Mouse (Mus musculus) cerebellum, adult 2 months (tissue): ENCODE measurements around the gene Smtnl1. TPM values are rescaled to one million over a fixed set of nuclear protein-coding genes. Genes with fewer than 3 reads are reported as not detected.

ENCODE experiments used
- DNase-seq, 2 experiments: peaks; one replicate each; pipeline ENCODE4 v3.0.0; 2021
- H3K27ac ChIP-seq: fragments of 200-500 bp; 2 replicates; pipeline ENCODE4 v1.5.1; 2012; ENCODE audit warnings: low read length, control low read depth, inconsistent platforms; ENCODE audit not compliant: insufficient read depth
- H3K27me3 ChIP-seq: fragments of 200-500 bp; 2 replicates; pipeline ENCODE4 v1.6.1; 2012; ENCODE audit warnings: inconsistent platforms, mild to moderate bottlenecking, low read length, moderate library complexity; ENCODE audit not compliant: control insufficient read depth, insufficient read depth
- H3K4me1 ChIP-seq: fragments of 200-500 bp; 2 replicates; pipeline ENCODE4 v1.6.1; 2011; ENCODE audit warnings: low read length; ENCODE audit not compliant: control insufficient read depth, insufficient read depth
- H3K4me3 ChIP-seq: fragments of 200-500 bp; replicated peaks from 2 replicates; pipeline ENCODE3; 2011; ENCODE audit warnings: mild to moderate bottlenecking, low read depth, low read length, control low read depth; ENCODE audit not compliant: insufficient read depth
- CTCF ChIP-seq: fragments of 200-500 bp; IDR thresholded peaks from 2 replicates; pipeline ENCODE4 v1.5.1; 2011; ENCODE audit warnings: low read depth, mild to moderate bottlenecking, control low read depth, low read length, moderate library complexity, borderline replicate concordance; ENCODE audit not compliant: insufficient read depth
- POLR2A ChIP-seq: fragments of 200-500 bp; IDR thresholded peaks from 2 replicates; pipeline ENCODE4 v1.6.1; 2011; ENCODE audit warnings: low read length, control low read depth, borderline replicate concordance; ENCODE audit not compliant: insufficient read depth
- WGBS: fragments of 180-500 bp; shearing (Covaris S2); methylation state at CpG from one replicate; pipeline ENCODE4 v1.1.7; 2018; 5-methylcytosine and 5-hydroxymethylcytosine counted together
- polyA plus RNA-seq: library from polyadenylated mRNA; depleted of rRNA; stranded (reverse); fragments of >200 nt; gene quantifications from 2 replicates; pipeline ENCODE4 v1.2.3, GENCODE M21; 2012

The Smtnl1 gene
- polyA plus RNA-seq, 1 experiment: not detected

DNA sequence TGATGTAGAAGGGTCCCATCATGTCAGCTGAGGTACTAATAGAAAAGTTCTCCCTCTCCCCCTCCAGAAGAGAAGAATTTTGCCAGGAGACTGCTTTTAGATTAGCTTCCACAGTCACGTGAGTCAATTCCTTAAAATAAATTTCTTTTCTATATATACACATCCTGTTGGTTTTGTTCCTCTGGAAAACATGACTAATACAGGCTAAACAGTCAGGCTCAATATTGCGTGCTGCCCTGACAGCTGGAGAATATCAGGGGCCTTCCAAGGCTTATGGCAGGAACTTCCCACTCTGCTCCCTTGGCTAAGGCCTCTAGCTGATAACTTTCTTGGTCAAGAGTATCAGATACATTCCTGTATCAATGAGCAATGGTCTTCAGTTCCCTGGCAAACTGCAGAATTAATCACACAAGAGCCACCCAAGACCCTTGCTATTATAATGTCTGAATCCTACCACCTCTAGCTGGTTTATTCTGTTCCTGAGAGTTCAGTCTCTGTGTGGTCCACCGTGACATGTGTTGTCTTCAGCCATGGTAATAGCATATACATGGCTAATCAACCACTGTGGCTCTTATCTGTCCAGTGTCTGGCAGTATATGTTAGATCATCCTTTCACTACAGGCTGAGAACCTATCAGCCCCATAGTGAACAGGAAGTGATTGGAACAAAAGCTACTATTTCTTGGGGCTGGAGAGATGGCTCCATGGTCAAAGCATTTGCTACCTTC is 38.4 kb downstream of the Smtnl1 start:
- DNase-seq: no peak
- no peak for TF ChIP-seq POLR2A
- TF ChIP-seq CTCF: no peak
- Histone ChIP-seq H3K27me3 (no peaks in the 10 kb centered on the region), H3K4me3 (no peak overlapping the region), H3K27ac (no peak overlapping the region), H3K4me1 (no peaks in the 10 kb centered on the region)
- WGBS: 85% methylated on average over 3 of the region's 3 CpGs

DNA sequence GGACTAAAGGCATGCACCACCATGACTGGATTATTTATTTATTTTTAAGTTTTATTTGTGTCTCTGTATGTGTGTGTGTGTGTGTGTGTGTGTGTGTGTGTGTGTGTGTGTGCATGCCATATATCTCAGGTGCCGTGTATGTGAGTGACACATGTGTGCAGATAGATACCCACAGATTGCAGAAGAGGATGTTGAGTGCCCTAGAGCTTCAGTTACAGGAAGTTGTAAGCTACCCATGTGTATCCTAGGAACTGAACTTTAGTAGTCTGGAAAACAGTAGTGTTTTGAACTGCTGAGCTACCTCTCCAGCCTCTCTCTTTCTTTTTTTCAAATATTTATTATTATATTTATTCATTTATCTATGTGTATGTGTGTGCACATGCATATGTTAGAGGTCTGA is 39.1 kb downstream of the Smtnl1 start:
- H3K27ac ChIP-seq: no peak overlapping the region
- no peak for DNase-seq
- WGBS: 100% methylated on average over 1 of the region's 1 CpGs
- H3K4me3 ChIP-seq: no peak overlapping the region
- TF ChIP-seq POLR2A (no peak), CTCF (no peak)
- no peaks in the 10 kb centered on the region for H3K4me1 ChIP-seq
- H3K27me3 ChIP-seq: no peaks in the 10 kb centered on the region

DNA sequence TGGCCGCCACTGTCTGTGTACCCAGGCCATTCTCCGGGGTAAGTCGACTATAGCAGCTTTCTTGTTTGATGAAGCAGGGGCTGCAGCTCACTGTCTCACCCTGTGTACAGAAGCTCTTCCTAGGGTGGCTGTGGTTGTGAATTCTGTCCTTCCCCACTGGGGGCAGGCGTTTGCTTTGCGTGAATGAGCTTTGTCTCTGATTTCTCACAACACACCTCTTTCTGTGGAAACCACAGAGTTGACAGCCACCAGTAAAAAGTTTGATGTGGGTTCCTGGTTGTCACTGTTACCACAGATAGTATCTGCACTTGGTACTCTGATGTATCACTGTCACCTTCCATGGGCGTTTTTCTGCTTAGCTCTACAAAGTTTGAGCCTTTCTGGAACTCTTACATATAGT is 43.2 kb downstream of the Smtnl1 start:
- no peak for DNase-seq
- WGBS: 50% methylated on average over 6 of the region's 6 CpGs
- TF ChIP-seq POLR2A (no peak), CTCF (no peak)
- Histone ChIP-seq H3K4me1 (peaks cover 4% of the 10 kb centered on the region; the same call in 1 of the 2 replicates), H3K27ac (no peak overlapping the region), H3K27me3 (no peaks in the 10 kb centered on the region), H3K4me3 (no peak overlapping the region)

GRCm38 (mm10) chr2:84777706-84778105 is 44.7 kb downstream of the Smtnl1 start:
- TF ChIP-seq CTCF (no peak), POLR2A (no peak)
- no peak overlapping the region for H3K27ac ChIP-seq
- whole genome bisulfite sequencing: 64% methylated on average over 3 of the region's 3 CpGs

DNA sequence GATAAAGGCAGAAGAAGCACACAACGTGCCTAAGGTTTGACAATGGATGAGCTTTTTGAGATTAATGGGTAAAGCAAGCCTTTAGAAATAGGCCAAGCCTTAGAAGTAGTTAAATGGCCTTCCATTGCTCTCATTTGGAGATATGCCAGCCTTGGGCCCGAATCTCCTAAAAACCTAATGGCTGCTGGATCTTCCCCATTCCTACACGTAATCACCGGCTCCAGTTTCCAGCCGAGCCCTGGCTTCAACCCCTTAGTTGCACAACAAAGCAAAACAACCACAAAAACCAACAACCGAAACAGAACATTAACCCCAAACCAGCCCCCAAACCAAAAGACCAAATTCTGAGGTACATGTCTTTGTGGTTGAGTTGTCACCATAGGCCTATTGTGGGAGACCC is 46.8 kb downstream of the Smtnl1 start:
- WGBS: 74% methylated on average over 6 of the region's 6 CpGs
- no peak for TF ChIP-seq CTCF
- TF ChIP-seq POLR2A: no peak
- no peak overlapping the region for H3K27ac ChIP-seq
- no peak for DNase-seq
- H3K4me1 ChIP-seq: peaks cover 4% of the 10 kb centered on the region; the same call in 1 of the 2 replicates
- H3K27me3 ChIP-seq: no peaks in the 10 kb centered on the region
- no peak overlapping the region for H3K4me3 ChIP-seq

More at GRCm38 (mm10) chr2:84777706-84778105, 44.7 kb downstream of the Smtnl1 start:
- no peaks in the 10 kb centered on the region for H3K27me3 ChIP-seq
- H3K4me3 ChIP-seq: no peak overlapping the region
- DNase-seq: no peak
- H3K4me1 ChIP-seq: peaks cover 4% of the 10 kb centered on the region; the same call in 1 of the 2 replicates

DNA sequence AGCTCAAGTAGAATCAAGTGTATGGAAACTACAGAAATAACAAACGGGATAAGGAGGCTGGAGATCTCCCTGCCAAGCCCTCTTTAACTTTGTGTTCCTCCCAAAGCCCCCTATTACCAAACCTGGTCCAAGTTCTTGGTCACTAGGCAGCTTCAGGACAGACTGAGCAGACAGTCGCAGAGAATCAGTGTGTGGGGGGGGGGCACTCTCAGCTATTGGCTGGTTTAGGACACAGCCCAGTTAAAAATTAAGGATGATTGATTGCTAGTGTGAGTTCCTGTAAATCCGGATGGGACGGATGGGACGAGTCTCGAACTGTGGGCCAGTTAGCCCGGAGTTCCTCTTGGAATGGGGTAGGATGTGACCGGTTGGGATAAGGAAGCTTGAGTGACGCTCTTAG is 47.2 kb downstream of the Smtnl1 start, which contains the start of gene Serping1:
TSS of gene Serping1 (minus strand) at position 204 of the 400 bp plus-strand sequence.
- H3K27ac ChIP-seq: peak within 1 kb of the TSS; percentile 31
- TF ChIP-seq CTCF (no peak), POLR2A (no peak)
- H3K4me3 ChIP-seq: peak within 1 kb of the TSS; percentile 14
- DNase-seq: no peak
- 65% methylated on average over 9 of the region's 9 CpGs for WGBS
- no peaks in the 10 kb centered on the region for H3K27me3 ChIP-seq
- H3K4me1 ChIP-seq: peaks cover 4% of the 10 kb centered on the region; the same call in 1 of the 2 replicates

- Histone ChIP-seq H3K27ac (peak overlapping the region; percentile 31), H3K4me1 (peaks cover 4% of the 10 kb centered on the region; the same call in 1 of the 2 replicates), H3K4me3 (peak overlapping the region; percentile 14), H3K27me3 (no peaks in the 10 kb centered on the region)
- DNase-seq: peak; percentile 78 to 81
- TF ChIP-seq CTCF (no peak), POLR2A (0 out of 2 replicates have a peak, but pooled peaks have one; percentile 39)
- 1% methylated on average over 15 of the region's 15 CpGs for WGBS
Observed at GRCm38 (mm10) chr2:84774751-84775150, 47.7 kb downstream of the Smtnl1 start.

DNA sequence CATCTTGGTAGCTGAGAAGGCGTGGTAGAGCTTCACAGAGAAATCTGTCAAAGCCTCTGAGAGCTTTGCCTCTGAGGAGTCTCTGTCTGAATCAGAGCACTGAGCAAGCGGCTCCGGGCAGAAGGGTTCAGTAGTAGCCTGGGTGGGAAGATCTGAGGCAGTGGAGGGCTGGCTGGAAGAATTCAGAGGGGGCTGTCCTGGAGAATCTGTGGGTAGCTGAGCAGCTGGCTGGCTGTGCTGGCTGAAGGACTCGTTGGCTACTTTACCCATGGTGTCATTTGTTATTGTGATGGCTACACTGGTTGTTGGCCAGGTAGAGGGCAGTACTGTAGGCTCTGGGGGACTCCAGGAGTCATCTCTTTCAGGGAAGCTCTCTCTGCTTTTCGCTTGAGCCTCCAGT is 49.3 kb downstream of the Smtnl1 start:
- Histone ChIP-seq H3K4me1 (peaks cover 4% of the 10 kb centered on the region; the same call in 1 of the 2 replicates), H3K4me3 (no peak overlapping the region), H3K27ac (no peak overlapping the region), H3K27me3 (no peaks in the 10 kb centered on the region)
- WGBS: 68% methylated on average over 5 of the region's 5 CpGs
- TF ChIP-seq CTCF (no peak), POLR2A (no peak)
- no peak for DNase-seq
